Mouse (Mus musculus): ENCODE results near the gene Reps2.

DNA sequence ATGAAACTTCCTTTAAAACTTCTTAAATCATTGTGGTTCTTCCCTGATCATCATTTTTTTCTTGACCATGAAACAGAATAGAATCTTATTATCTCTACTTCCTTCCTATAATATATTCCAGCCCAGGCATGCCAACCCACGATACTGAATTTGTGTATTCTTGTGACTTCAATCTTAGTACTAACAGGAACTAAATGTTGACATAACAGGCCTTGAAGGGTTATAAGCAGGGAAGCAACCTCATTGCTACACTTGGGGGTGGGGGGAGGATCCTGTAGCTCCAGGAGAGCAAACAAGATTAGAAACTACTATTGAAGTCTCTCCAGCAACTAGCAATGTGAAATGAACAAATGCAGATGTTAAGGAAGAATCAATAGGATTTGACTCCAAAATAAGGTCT, 154.8 kb downstream of the Reps2 start:
- no peak for TF ChIP-seq CTCF (IDR thresholded peaks at IDR 0.05; ENCODE audit: low read depth, low read length)
- TF ChIP-seq GATA1 (IDR thresholded peaks at IDR 0.05; ENCODE audit: borderline replicate concordance, low read length) = no peak
- TF ChIP-seq TAL1 (conservative IDR thresholded peaks at IDR 0.05; ENCODE audit: low read depth, low read length) = no peak
